ENCODE assay signal across 16 mouse cellular contexts in genomic region chr7:16415426-16415825, GRCm38 (mm10). TPM values are rescaled to one million over a fixed set of nuclear protein-coding genes. Genes with fewer than 3 reads are reported as not detected.
A peak's percentile ranks its signal among the peaks of the same experiment; 100 is the strongest.
DNase-seq lines count a peak whose midpoint lies in the region; ATAC-seq lines count a peak whose summit lies in the region.
"Had no signal": no experiment of that assay in that cellular context is flagged by ENCODE, and none has a peak within 500 bp of the region (broad histone marks: within the 10 kb centered on the region; RNA-seq: fewer than 3 reads in every experiment).

No protein-coding gene starts in this region.

- H3K9me3 ChIP-seq in embryonic facial prominence, embryonic 12.5 days = no peaks in the 10 kb centered on the region
- H3K9me3 ChIP-seq in embryonic facial prominence, embryonic 10.5 days = no peaks in the 10 kb centered on the region
- no peaks in the 10 kb centered on the region for H3K9me3 ChIP-seq in kidney, embryonic 15.5 days (replicated peaks)
- H3K9me3 ChIP-seq in lung, embryonic 15.5 days = no peaks in the 10 kb centered on the region
- no peaks in the 10 kb centered on the region for H3K9me3 ChIP-seq in forebrain, embryonic 12.5 days
- H3K9me3 ChIP-seq: hindbrain, embryonic 15.5 days; megakaryocyte, embryonic 14.5 days; neural tube, embryonic 13.5 days had no signal

- no peak overlapping the region for H3K9ac ChIP-seq in embryonic facial prominence, embryonic 12.5 days
- H3K9ac ChIP-seq in kidney, embryonic 15.5 days = no peak overlapping the region
- no peak overlapping the region for H3K9ac ChIP-seq in lung, embryonic 15.5 days
- H3K9ac ChIP-seq in forebrain, embryonic 12.5 days = no peak overlapping the region
- H3K9ac ChIP-seq: hindbrain, embryonic 15.5 days; neural tube, embryonic 13.5 days had no signal

- 87% methylated on average over 3 of the region's 3 CpGs for WGBS in embryonic facial prominence, embryonic 12.5 days
- 80% methylated on average over 3 of the region's 3 CpGs for WGBS in embryonic facial prominence, embryonic 10.5 days
- WGBS in kidney, embryonic 15.5 days = 60% methylated on average over 3 of the region's 3 CpGs
- WGBS in lung, embryonic 15.5 days = 64% methylated on average over 3 of the region's 3 CpGs
- 78% methylated on average over 3 of the region's 3 CpGs for WGBS in forebrain, embryonic 12.5 days

- no peak for DNase-seq in embryonic facial prominence, embryonic 10.5 days (ENCODE audit: low spot score)
- DNase-seq in ES-CJ7 (ENCODE audit: low read depth, low spot score) (peak; percentile 49), MN1 (ENCODE audit: low spot score) (no peak)
- no peak for DNase-seq in frontal cortex, adult 2 months (ENCODE audit: extremely low spot score in 1 of 2, low spot score in 1 of 2)
- DNase-seq: adrenal gland, postnatal 36 days; cerebellum, adult 2 months; gastrocnemius, postnatal 36 days; right cerebral cortex, postnatal 25 days; thymus, postnatal 25 days had no signal

- no peak overlapping the region for H3K4me3 ChIP-seq in embryonic facial prominence, embryonic 12.5 days
- H3K4me3 ChIP-seq in embryonic facial prominence, embryonic 10.5 days = no peak overlapping the region
- H3K4me3 ChIP-seq in kidney, embryonic 15.5 days (replicated peaks) = no peak overlapping the region
- H3K4me3 ChIP-seq in lung, embryonic 15.5 days = no peak overlapping the region
- H3K4me3 ChIP-seq in forebrain, embryonic 12.5 days (replicated peaks) = no peak overlapping the region
- H3K4me3 ChIP-seq: hindbrain, embryonic 15.5 days; megakaryocyte, embryonic 14.5 days; neural tube, embryonic 13.5 days had no signal

- H3K4me2 ChIP-seq in embryonic facial prominence, embryonic 12.5 days (replicated peaks) = no peak overlapping the region
- H3K4me2 ChIP-seq in kidney, embryonic 15.5 days = no peak overlapping the region
- no peak overlapping the region for H3K4me2 ChIP-seq in lung, embryonic 15.5 days
- H3K4me2 ChIP-seq in forebrain, embryonic 12.5 days = no peak overlapping the region
- H3K4me2 ChIP-seq: hindbrain, embryonic 15.5 days; neural tube, embryonic 13.5 days had no signal

- no peaks in the 10 kb centered on the region for H3K27me3 ChIP-seq in embryonic facial prominence, embryonic 12.5 days
- no peaks in the 10 kb centered on the region; the same call in 1 of the 2 replicates for H3K27me3 ChIP-seq in embryonic facial prominence, embryonic 10.5 days (replicated peaks; ENCODE audit: low read depth, poor library complexity, severe bottlenecking)
- no peaks in the 10 kb centered on the region for H3K27me3 ChIP-seq in kidney, embryonic 15.5 days
- no peaks in the 10 kb centered on the region for H3K27me3 ChIP-seq in lung, embryonic 15.5 days
- H3K27me3 ChIP-seq in forebrain, embryonic 12.5 days = no peaks in the 10 kb centered on the region
- H3K27me3 ChIP-seq: hindbrain, embryonic 15.5 days; megakaryocyte, embryonic 14.5 days; neural tube, embryonic 13.5 days had no signal

- H3K36me3 ChIP-seq in embryonic facial prominence, embryonic 12.5 days = peaks cover 73% of the 10 kb centered on the region
- H3K36me3 ChIP-seq in embryonic facial prominence, embryonic 10.5 days (replicated peaks) = peaks cover 91% of the 10 kb centered on the region
- H3K36me3 ChIP-seq in kidney, embryonic 15.5 days = peaks cover 45% of the 10 kb centered on the region
- peaks cover 52% of the 10 kb centered on the region for H3K36me3 ChIP-seq in lung, embryonic 15.5 days
- peaks cover 56% of the 10 kb centered on the region for H3K36me3 ChIP-seq in forebrain, embryonic 12.5 days (replicated peaks)

- 0 out of 2 replicates have a peak overlapping the region, but pooled peaks have one; percentile 3 for H3K27ac ChIP-seq in embryonic facial prominence, embryonic 12.5 days
- no peak overlapping the region for H3K27ac ChIP-seq in embryonic facial prominence, embryonic 10.5 days (replicated peaks)
- H3K27ac ChIP-seq in kidney, embryonic 15.5 days = peak overlapping the region; percentile 69
- H3K27ac ChIP-seq in lung, embryonic 15.5 days = peak overlapping the region; percentile 37; the same call in 1 of the 2 replicates
- H3K27ac ChIP-seq in forebrain, embryonic 12.5 days = no peak overlapping the region
- H3K27ac ChIP-seq: hindbrain, embryonic 15.5 days; neural tube, embryonic 13.5 days had no signal

- ATAC-seq in embryonic facial prominence, embryonic 12.5 days (ENCODE audit: insufficient number of reproducible peaks, insufficient read depth, low FRiP score, low TSS enrichment) = no peak
- peak; percentile 55 for ATAC-seq in kidney, embryonic 15.5 days (replicated peaks; ENCODE audit: low FRiP score)
- ATAC-seq in lung, embryonic 15.5 days (ENCODE audit: borderline replicate concordance, extremely low read depth, low FRiP score, low TSS enrichment) = no peak
- no peak for ATAC-seq in forebrain, embryonic 12.5 days (ENCODE audit: low FRiP score)

- peaks cover 7% of the 10 kb centered on the region for H3K4me1 ChIP-seq in embryonic facial prominence, embryonic 12.5 days
- H3K4me1 ChIP-seq in embryonic facial prominence, embryonic 10.5 days = peaks cover 32% of the 10 kb centered on the region; the same call in 1 of the 2 replicates
- H3K4me1 ChIP-seq in kidney, embryonic 15.5 days = peaks cover 59% of the 10 kb centered on the region
- H3K4me1 ChIP-seq in lung, embryonic 15.5 days = peaks cover 30% of the 10 kb centered on the region
- peaks cover 26% of the 10 kb centered on the region for H3K4me1 ChIP-seq in forebrain, embryonic 12.5 days

RNA-seq across cellular contexts. Expression of gene Zc3h4, which starts 14.7 kb away (rescaled TPM):
- polyA plus RNA-seq in embryonic facial prominence, embryonic 12.5 days (2016; fragmentation: Nextera tagmentation; extraction: Ambion mirVana) = 25.5 and 26.1 TPM in 2 replicates
- polyA plus RNA-seq in embryonic facial prominence, embryonic 10.5 days (2016; fragmentation: Nextera tagmentation; extraction: Ambion mirVana) = 20.5 and 22.2 TPM in 2 replicates
- polyA plus RNA-seq in kidney, embryonic 15.5 days (2015; fragmentation: Nextera tagmentation; extraction: Ambion mirVana) = 15.5 and 17.1 TPM in 2 replicates
- 18.0 and 18.4 TPM in 2 replicates for polyA plus RNA-seq in lung, embryonic 15.5 days (2015; fragmentation: Nextera tagmentation; extraction: Ambion mirVana)
- 38.9 and 40.0 TPM in 2 replicates for polyA plus RNA-seq in frontal cortex, adult 2 months (2012; rRNA removed)
- polyA plus RNA-seq in forebrain, embryonic 12.5 days (2016; fragmentation: Nextera tagmentation; extraction: Ambion mirVana) = 25.5 and 27.0 TPM in 2 replicates

RNA-seq across cellular contexts. Expression of gene Sae1, which starts 27.8 kb away (rescaled TPM):
- polyA plus RNA-seq in embryonic facial prominence, embryonic 12.5 days (2016; fragmentation: Nextera tagmentation; extraction: Ambion mirVana) = 386 and 405 TPM in 2 replicates
- 479 and 497 TPM in 2 replicates for polyA plus RNA-seq in embryonic facial prominence, embryonic 10.5 days (2016; fragmentation: Nextera tagmentation; extraction: Ambion mirVana)
- polyA plus RNA-seq in kidney, embryonic 15.5 days (2015; fragmentation: Nextera tagmentation; extraction: Ambion mirVana) = 327 and 334 TPM in 2 replicates
- polyA plus RNA-seq in lung, embryonic 15.5 days (2015; fragmentation: Nextera tagmentation; extraction: Ambion mirVana) = 340 and 341 TPM in 2 replicates
- polyA plus RNA-seq in frontal cortex, adult 2 months (2012; rRNA removed) = 99.8 and 114 TPM in 2 replicates
- 403 and 415 TPM in 2 replicates for polyA plus RNA-seq in forebrain, embryonic 12.5 days (2016; fragmentation: Nextera tagmentation; extraction: Ambion mirVana)

RNA-seq across cellular contexts. Expression of gene Tmem160, which starts 37.2 kb away (rescaled TPM):
- polyA plus RNA-seq in embryonic facial prominence, embryonic 12.5 days (2016; fragmentation: Nextera tagmentation; extraction: Ambion mirVana) = 57.7 and 66.8 TPM in 2 replicates
- 71.5 and 76.4 TPM in 2 replicates for polyA plus RNA-seq in embryonic facial prominence, embryonic 10.5 days (2016; fragmentation: Nextera tagmentation; extraction: Ambion mirVana)
- 51.0 and 55.9 TPM in 2 replicates for polyA plus RNA-seq in kidney, embryonic 15.5 days (2015; fragmentation: Nextera tagmentation; extraction: Ambion mirVana)
- polyA plus RNA-seq in lung, embryonic 15.5 days (2015; fragmentation: Nextera tagmentation; extraction: Ambion mirVana) = 43.2 and 48.5 TPM in 2 replicates
- 84.3 and 91.7 TPM in 2 replicates for polyA plus RNA-seq in frontal cortex, adult 2 months (2012; rRNA removed)
- polyA plus RNA-seq in forebrain, embryonic 12.5 days (2016; fragmentation: Nextera tagmentation; extraction: Ambion mirVana) = 42.4 and 53.1 TPM in 2 replicates

Comparison
In these comparisons a context has a peak if more than half of its experiments do, and no peak if none do; other contexts are left out.
1. H3K27ac ChIP-seq: peak in embryonic facial prominence, embryonic 12.5 days (single experiment), kidney, embryonic 15.5 days (single experiment) and lung, embryonic 15.5 days (single experiment); none in embryonic facial prominence, embryonic 10.5 days (single experiment) and forebrain, embryonic 12.5 days (single experiment).